Mouse (Mus musculus) mouse trophoblast stem cell (cell line): Measurements from ENCODE around the gene 4930404H24Rik.

Source experiments
- in situ Hi-C, 2 experiments: fragments of 300-500 bp; cut with MseI, MboI; formaldehyde crosslinking; loops; 2 replicates in 1 of 2; 3 replicates in 1 of 2; pipeline ENCODE4 v1.15.1; 2025

4930404H24Rik gene

GRCm38 (mm10) chr2:153478583-153478982, 14.0 kb upstream of the 4930404H24Rik start:
- in situ Hi-C loops = no loop called here

- in situ Hi-C loops = no loop called here
Measured at GRCm38 (mm10) chr2:153479486-153479885, 13.1 kb upstream of the 4930404H24Rik start.

- in situ Hi-C loops = no loop called here
Measured at GRCm38 (mm10) chr2:153481108-153481860, 11.3 kb upstream of the 4930404H24Rik start.

GRCm38 (mm10) chr2:153481861-153482120, 10.8 kb upstream of the 4930404H24Rik start:
- in situ Hi-C loops = no loop called here

DNA sequence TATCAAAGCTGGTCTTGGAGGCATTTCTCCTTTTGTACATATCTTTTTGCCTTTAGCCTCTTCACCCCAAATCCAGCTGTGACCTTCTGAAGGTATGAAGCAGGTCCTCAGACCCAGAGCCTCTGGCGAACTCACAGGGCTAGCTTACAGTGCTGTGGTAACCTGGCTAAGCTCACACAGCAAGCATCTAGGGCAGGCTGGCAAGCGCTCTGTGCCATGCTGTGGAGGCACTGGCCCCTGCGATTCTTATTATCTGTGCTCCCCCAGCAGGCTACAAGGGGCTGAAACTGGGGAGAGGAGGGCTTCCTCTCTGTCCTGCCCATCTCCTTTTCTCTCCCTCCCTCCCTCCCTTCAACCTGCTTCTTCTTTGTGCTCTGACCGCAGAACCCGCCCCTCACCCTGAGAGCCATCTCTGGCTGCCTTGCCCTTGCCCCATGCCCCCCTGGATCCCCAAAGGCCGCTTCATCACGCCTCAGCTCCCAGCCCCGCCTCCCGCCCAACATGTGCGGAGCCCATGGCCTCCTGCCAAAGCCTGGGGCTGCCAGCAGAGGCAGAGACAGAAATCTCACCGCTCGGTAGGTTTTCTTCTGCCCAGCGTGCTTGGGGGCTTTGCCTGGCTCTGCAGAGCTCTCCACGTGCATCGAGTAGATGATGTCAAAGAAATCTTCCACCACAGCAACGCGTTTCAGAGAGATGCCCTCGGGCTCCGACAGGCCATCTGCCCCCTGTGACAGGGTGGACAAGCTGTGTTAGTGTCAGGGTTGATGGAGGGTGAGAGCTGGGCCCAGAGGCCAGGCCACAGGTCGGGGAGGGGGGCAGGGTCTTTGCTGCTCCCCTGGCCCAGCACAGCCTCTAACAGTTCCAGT, 9.2 kb upstream of the 4930404H24Rik start:
- in situ Hi-C loops = no loop called here

GRCm38 (mm10) chr2:153484071-153484470, 8.5 kb upstream of the 4930404H24Rik start:
- in situ Hi-C loops = no loop called here

DNA sequence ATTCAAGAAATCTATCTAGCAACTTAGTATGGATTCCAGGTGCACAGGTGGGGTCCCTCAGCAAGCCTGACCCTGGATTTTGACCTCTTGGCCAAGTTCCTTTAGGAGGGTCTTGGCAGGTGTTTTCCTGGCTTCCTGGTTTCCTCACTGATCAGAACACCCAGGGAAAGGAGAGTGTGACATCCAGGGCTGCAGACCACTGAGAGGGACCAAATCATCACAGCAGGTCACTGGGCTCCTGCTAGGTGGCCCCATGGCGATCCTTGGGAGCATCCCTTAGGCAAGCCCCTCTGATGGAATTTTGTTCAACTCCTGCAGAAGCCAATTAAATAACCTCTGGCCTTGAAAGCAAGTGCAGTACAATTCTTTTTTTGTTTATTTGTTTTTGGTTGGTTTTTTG, 2.5 kb upstream of the 4930404H24Rik start:
- in situ Hi-C loops = no loop called here

GRCm38 (mm10) chr2:153490940-153491339, 1.6 kb upstream of the 4930404H24Rik start:
- in situ Hi-C loops = no loop called here

GRCm38 (mm10) chr2:153491512-153492178, 945 bp upstream of the 4930404H24Rik start:
- in situ Hi-C loops = no loop called here

DNA sequence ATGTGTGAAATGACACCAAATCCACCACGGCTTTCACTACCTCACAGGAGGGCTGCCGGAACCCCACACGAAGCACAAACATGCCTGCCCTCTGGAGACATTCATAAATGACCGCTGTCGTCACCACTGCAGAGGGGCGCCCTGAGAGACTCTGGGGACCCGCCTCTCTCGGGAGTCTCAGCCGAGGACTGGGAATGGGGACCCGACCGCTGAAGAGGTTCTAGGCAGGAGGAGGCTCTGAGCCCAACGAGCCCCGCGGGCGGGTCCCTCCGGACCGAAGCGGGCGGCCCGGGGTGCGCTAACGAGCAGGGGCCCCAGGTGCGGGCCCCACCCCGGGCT, 442 bp upstream of the 4930404H24Rik start:
- in situ Hi-C loops = no loop called here

DNA sequence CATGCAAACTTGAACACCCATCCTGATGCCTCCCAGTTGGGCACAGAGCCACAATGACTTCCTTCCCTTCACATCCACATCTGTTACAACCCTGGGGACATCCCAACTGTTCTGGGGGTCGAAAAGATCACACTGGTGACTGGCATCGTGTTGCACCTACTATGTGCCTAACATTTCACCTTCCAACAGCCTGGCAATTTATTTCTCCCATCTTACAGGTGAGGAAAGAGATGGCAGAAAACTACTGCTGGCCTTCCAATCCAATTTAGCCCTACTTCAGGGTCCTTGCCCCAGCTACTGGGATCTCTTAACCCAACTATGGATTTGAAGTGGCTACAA, 772 bp downstream of the 4930404H24Rik start:
- in situ Hi-C loops = no loop called here

DNA sequence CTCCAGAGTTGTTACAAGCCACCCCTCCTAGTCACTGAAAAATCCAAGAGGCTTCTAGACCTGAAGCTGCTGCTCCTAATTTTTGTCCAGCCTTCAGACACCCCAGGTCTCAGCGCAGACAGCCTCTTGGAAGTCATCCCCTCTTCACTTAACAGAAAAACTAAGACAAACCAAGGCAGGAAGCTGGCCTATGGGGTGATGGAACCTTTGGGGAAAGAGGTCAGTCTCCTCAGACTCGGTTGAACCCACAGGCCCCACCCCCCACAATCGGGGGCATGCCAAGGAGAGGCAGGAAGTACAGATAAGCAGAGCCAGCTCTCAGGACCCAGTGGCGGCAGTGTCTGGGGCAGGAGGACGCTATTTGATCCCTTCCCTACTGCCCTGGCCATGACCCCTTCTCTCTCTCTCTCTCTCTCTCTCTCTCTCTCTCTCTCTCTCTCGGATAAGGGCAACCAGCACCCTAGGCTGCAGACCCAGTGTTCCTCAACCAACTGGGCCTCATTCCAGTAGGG, 1.2 kb downstream of the 4930404H24Rik start:
- in situ Hi-C loops = no loop called here

DNA sequence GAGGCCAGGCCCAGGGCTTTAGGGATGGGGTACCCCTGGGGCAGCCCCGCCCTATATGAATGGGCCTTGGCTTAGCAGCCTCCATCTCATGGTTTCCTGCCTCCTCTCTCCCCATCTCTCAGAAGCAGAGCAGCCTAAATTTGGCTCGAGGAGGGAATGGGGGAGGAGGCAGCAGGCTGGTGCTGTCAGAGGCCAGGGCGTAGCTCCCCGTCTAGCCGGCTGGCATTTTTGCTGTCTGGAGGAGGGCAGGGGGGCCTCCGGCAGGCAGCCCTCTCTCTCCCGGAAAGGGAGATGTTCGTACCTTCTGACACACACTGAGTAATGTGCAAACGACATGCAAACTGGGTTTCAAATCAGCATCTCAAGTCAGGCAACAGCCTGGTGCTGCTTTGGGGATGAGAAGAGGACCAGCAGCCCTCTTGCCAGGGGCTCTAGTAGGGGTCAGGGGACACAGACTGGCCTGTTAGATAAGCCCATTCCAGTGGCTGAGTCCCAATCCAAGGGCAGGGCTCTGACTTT, 1.8 kb downstream of the 4930404H24Rik start:
- in situ Hi-C loops = no loop called here

DNA sequence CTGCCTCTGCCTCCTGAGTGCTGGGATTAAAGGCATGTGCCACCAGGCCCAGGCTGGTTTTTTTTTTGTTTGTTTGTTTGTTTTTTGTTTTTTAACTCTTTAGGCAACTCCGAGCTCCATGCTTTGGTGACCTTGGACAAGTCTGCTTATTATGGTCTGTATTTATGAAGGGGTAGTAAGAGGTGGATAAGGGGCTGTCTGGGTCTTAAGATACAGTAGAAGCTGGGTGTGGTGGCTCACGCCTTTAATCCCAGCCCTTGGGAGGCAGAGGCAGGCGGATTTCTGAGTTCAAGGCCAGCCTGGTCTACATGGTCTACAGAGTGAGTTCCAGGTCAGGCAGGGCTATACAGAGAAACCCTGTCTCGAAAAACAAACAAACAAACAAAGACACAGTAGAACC, 2.8 kb downstream of the 4930404H24Rik start:
- in situ Hi-C loops = loop anchor here in 1 of 2 experiments (5.0 kb wide), 1 partner anchor 92 kb away; no protein-coding TSS in a partner anchor

DNA sequence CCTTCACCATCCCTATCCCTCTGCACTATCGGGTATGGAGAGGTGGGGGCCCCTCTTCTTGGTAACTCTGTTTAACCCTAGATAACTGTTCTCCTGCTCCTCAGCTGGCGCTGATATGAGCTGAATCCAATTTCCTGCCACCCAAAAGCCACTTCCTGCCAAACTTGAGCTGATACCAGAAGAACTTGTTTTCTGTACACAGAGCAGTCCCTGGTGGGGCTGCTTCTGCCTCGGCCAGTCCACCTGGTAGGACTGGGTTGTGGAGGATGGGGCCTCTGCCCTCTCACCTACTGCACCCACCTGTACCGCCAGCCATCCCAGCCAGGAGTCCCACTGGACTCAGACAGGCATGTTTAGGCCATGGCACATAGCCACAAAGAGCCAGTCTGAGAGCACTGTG, 3.2 kb downstream of the 4930404H24Rik start:
- in situ Hi-C loops = loop anchor here in 1 of 2 experiments (5.0 kb wide), 1 partner anchor 91 kb away; no protein-coding TSS in a partner anchor

GRCm38 (mm10) chr2:153496301-153496700, 3.7 kb downstream of the 4930404H24Rik start:
- in situ Hi-C loops = loop anchor here in 1 of 2 experiments (5.0 kb wide), 1 partner anchor 91 kb away; no protein-coding TSS in a partner anchor

- in situ Hi-C loops = loop anchor here in 1 of 2 experiments (5.0 kb wide), 1 partner anchor 90 kb away; no protein-coding TSS in a partner anchor
Measured at GRCm38 (mm10) chr2:153496898-153497297, 4.3 kb downstream of the 4930404H24Rik start.

DNA sequence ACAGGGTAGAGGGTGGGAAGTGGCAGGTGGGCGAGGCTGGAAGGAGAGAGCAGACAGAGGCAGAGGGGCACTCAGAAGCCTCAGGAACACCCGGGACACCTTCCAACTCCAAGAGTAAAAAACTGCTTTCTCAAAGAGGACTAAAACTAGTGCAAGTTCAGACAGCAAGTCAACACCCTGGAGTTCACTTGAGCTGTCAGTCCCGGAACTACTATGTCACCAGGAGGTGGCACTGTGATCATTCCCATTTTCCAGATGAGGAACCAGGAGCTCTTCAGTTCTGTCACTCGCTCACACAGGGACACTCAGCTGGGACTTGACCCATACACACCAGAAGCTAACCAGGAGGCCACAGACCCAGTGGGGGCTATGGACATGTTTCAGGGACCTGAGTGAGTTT, 6.6 kb downstream of the 4930404H24Rik start:
- in situ Hi-C loops = loop anchor here in 1 of 2 experiments (5.0 kb wide), 1 partner anchor 88 kb away; no protein-coding TSS in a partner anchor

DNA sequence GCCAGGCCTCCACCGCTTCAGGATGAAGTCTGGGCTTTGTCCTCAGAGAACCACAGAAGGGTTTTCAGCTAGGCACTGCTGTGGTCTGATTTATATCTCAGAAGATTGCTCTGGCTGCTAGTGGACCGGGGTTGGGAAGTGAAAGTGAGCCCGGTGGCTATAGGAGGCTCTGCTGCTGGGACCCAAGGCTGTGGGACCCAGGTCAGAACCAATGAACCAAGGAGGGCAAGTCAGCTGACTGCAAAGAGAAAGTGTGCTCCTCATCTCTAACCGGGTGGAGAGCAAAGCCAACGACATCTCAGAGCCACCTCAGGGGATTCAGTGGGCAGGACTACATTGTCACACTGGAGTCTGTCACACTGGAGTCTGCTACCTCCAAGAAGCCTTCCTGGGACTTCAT, 13.8 kb downstream of the 4930404H24Rik start:
- in situ Hi-C loops = no loop called here

GRCm38 (mm10) chr2:153507969-153508368, 15.4 kb downstream of the 4930404H24Rik start:
- in situ Hi-C loops = no loop called here

- in situ Hi-C loops = no loop called here
Measured at GRCm38 (mm10) chr2:153508405-153508804, 15.8 kb downstream of the 4930404H24Rik start.
